Mouse (Mus musculus) thymus, adult 18-20 months (tissue): ENCODE data around the gene Zfp600.
"Not testable (repeated sequence)": the region's sequence is repeated elsewhere in the genome, so short reads cannot be mapped to it uniquely, and the experiment has no call there.

Experiments
- DNase-seq, 2 experiments: peaks; one replicate each; pipeline ENCODE4 v3.0.0; 2022; ENCODE audit warnings: mixed read lengths in 2 of 2

Gene Zfp600

DNA sequence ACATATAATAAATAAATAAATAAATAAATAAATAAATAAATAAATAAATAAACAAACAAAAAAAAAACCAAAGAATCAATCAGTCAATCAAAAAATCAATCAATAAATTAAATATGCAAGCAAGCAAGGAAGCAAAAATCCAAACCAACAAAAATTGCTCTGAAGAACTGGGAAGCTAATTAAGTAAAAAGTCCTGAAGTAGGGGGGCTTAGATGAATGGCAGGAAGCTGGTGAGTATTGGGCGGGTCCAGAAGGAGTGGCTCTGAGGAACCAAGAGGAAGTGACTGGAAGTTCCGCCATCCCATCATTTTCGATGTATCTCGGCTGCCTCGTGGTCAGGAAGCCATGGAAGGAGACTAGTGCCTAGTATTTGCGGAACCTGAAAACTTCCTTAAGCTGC lies at the start of gene Zfp600:
Zfp600 (plus strand) TSS at position 301 of the 400 bp plus-strand sequence.
- DNase-seq = not testable (repeated sequence)

GRCm38 (mm10) chr4:146162893-146163292 lies 6.3 kb downstream of the Zfp600 start:
- DNase-seq = not testable (repeated sequence)

DNA sequence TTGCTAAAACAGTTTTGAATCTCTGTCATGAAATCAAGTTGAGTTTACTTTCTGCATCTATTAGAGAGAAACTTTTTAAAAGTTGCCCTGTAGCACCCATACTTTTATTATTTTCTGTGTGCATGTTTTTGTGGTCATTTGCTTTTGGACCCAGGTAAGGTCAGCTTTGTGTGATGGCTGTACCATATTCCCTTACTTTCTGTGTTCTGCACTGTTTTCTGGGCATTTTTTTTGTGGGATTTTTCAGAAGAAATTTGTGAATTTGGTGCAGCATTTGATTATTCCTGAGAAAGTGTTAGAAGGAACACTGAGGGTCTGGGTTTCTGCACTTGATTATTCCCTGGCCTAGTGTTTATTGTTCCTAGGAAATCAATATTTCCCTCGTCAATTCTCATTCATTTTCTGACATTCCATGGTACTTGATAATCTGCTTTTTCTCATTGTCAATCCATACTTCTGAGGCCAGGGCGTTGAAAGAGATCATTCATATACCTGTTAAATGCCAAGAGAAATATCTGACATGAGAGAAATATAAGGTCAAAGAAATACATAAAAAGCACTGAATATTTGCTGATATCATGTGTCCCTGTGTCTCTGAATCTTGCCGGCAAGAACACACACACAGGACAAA lies 10.7 kb downstream of the Zfp600 start:
- DNase-seq = not testable (repeated sequence)

DNA sequence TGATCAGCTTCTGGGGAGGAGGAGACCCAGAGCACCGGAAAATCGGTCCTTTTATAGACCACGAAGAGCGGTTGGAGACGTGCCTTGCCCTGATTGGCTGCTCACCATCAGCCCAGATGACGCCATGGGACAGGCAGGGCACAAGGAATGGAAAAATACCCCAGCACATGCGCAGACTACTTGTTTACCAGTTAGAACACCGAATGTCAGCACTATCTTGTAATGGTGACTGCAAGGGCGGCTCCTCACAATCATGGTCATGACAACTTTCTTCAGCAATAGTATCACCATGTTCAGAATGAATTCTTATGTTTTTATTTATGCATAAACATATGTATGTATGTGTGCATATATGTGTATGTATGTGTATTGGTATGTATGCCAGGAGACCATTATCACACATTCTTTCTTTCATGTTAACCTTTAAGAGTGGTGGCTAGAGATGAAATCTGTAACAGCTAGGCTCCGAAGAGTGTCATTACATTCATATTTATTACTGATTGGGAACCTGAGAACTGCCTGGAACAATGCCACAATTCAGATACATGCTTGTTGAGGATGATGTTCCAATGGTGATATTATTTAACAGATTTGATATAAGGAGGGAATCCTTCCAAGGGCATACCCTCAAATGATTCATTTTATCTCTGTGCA lies 11.4 kb downstream of the Zfp600 start:
- DNase-seq = peak in 1 of 2 experiments; percentile 10

DNA sequence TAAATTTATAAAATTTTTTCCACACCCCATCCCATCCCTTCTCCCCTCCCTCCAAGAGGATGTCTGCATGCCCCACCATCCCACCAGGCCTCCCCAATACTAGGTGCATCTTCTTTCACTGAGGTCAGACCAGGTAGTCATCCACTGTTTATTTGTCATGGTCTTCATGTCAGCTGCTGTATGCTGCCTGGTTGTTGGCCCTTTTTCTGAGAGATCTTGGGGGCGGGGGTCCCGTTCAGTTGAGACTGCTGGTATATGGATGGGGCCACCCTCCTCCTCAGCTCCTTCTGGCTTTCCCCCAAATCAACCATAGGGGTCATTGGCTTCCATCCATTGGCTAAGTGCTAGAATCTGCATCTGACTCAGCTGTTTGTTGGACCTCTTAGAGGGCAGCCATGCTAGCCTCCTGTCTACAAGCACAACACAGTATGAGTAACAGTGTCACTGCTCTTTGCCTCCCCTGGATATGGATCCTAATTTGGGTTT lies 12.1 kb downstream of the Zfp600 start:
- not testable (repeated sequence) for DNase-seq

- not testable (repeated sequence) for DNase-seq
Observed at GRCm38 (mm10) chr4:146173378-146174226, 17.0 kb downstream of the Zfp600 start.

- DNase-seq = not testable (repeated sequence)
Observed at GRCm38 (mm10) chr4:146204357-146204756, 47.7 kb downstream of the Zfp600 start.

DNA sequence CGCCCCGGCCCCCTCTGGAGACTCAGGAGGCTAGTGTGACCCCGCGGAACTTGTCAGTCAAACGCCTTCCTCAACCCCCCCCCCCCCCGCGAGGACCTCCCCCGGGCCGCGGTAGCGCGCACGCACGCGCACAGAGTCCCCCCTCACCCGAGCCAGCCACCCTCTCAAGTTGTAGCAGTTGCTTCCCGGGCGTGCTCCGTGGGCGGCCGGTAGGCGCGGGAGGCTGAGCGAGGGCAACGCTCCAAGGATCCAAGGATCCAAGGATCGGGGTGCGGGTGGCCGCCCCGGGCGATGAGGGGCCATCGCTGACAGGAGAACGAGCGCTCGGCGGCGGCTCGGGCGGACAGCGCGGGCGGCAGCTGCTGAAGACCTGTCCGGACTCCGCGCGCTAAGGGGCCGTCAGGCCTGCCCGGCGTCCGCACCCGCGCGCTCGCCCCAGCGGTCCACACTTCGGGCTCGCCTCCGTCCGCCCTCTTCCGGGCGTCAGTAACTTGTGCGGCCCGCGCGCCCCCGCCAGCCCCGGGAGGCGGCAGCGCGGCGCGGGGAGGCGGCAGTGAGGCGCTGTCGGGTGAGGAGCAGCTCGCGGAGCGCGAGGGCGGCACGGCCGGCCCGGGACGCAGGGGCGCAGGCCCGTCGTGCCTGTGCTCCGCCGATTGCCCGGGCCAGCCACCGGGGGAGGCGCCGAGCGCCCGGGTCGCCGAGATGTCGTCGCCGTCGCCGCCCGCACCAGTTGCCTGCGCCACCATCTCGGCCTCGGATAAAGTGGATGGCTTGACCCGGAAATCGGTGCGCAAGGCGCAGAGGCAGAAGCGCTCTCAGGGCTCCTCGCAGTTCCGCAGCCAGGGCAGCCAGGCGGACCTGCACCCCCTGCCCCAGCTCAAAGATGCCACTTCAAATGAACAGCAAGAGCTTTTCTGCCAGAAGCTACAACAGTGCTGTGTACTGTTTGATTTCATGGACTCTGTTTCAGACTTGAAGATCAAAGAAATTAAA lies 82.9 kb downstream of the Zfp600 start:
- not testable (repeated sequence) for DNase-seq

DNA sequence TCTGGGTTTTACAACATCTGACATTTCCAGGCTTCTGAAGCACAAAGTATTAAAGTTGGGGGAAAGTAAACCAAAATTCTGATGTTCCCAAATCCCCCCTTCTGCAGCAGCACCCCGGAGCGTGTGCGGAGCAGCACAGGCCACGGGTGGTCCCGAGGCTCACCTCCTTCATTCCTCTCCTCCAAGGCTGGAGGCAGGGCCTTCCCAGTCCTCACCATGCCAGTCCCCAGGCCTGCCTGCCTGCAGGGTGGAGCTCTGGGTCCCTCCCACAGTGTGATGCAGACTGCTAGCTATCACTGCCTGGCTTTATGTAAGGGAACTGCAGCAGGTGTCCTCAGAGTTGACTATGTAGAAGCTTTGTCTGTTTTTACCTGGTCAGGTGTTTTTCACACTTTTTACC lies 85.5 kb downstream of the Zfp600 start:
- peak in 1 of 2 experiments; percentile 1 for DNase-seq
